Mouse (Mus musculus) kidney, postnatal 0 days (tissue): ENCODE measurements around the gene Synm. TPM values are rescaled to one million over a fixed set of nuclear protein-coding genes. Genes with fewer than 3 reads are reported as not detected.

ENCODE experiments used
- ATAC-seq: fragments of 200-750 bp; cut with Nextera tagmentation; replicated peaks from 2 replicates; pipeline ENCODE4 v1.8.0; 2017; ENCODE audit warnings: low read depth, moderate number of reproducible peaks, moderate TSS enrichment, moderate library complexity; ENCODE audit not compliant: low FRiP score
- DNase-seq: peaks from one replicate; pipeline ENCODE4 v3.0.0-alpha.2; 2016; ENCODE audit warnings: low spot score
- H3K27ac ChIP-seq: fragments of 300-500 bp; sonication (generic); 2 replicates; pipeline ENCODE4 v1.5.1; 2014; ENCODE audit warnings: mild to moderate bottlenecking
- H3K27me3 ChIP-seq: fragments of 300-500 bp; sonication (generic); 2 replicates; pipeline ENCODE4 v1.6.1; 2014; ENCODE audit warnings: low read length, mixed read lengths; ENCODE audit not compliant: insufficient read depth
- H3K36me3 ChIP-seq: fragments of 300-500 bp; sonication (generic); 2 replicates; pipeline ENCODE4 v1.6.1; 2014; ENCODE audit warnings: low read length, mixed read lengths; ENCODE audit not compliant: insufficient read depth
- H3K4me1 ChIP-seq: fragments of 300-500 bp; sonication (generic); replicated peaks from 2 replicates; pipeline ENCODE4 v1.6.1; 2014; ENCODE audit warnings: antibody characterized with exemption, low read length, mixed read lengths; ENCODE audit not compliant: insufficient read depth
- H3K4me2 ChIP-seq: fragments of 300-500 bp; sonication (generic); 2 replicates; pipeline ENCODE4 v1.6.1; 2014; ENCODE audit warnings: mild to moderate bottlenecking, low read length, moderate library complexity, mixed read lengths
- H3K4me3 ChIP-seq: fragments of 300-500 bp; sonication (generic); replicated peaks from 2 replicates; pipeline ENCODE4 v1.5.1; 2014; ENCODE audit warnings: low read depth, low read length
- H3K9ac ChIP-seq: fragments of 300-500 bp; sonication (generic); 2 replicates; pipeline ENCODE4 v1.6.1; 2014; ENCODE audit warnings: low read depth, low read length
- H3K9me3 ChIP-seq: fragments of 300-500 bp; sonication (generic); replicated peaks from 2 replicates; pipeline ENCODE4 v1.6.1; 2016; ENCODE audit warnings: low read length, inconsistent platforms, mixed read lengths
- CTCF ChIP-seq: IDR thresholded peaks from 2 replicates; pipeline ENCODE4 v1.5.1; 2016; ENCODE audit warnings: antibody characterized with exemption, low read depth, mild to moderate bottlenecking, moderate library complexity
- WGBS: fragments of 180-500 bp; shearing (Covaris S2); extraction: QIAGEN DNeasy Blood & Tissue Kit; methylation state at CpG from one replicate; pipeline ENCODE4 v1.1.7; 2014; 5-methylcytosine and 5-hydroxymethylcytosine counted together
- polyA plus RNA-seq: library from polyadenylated mRNA; unstranded; fragments of >200 nt; fragmentation: Nextera tagmentation; extraction: Ambion mirVana; gene quantifications from 2 replicates; pipeline ENCODE4 v1.2.1, GENCODE M21; 2015

The Synm gene
- polyA plus RNA-seq, 1 experiment from 2014 or later, result 1.2 TPM

GRCm38 (mm10) chr7:67725016-67725415 is 34.5 kb downstream of the Synm start:
- TF ChIP-seq CTCF, result no peak
- no peak overlapping the region for H3K4me2 ChIP-seq
- H3K4me3 ChIP-seq, result no peak overlapping the region
- H3K9me3 ChIP-seq, result no peaks in the 10 kb centered on the region
- H3K27me3 ChIP-seq, result no peaks in the 10 kb centered on the region
- 53% methylated on average over 9 of the region's 9 CpGs for WGBS
- peaks cover 24% of the 10 kb centered on the region; the same call in 1 of the 2 replicates for H3K36me3 ChIP-seq
- H3K9ac ChIP-seq, result no peak overlapping the region
- no peak for DNase-seq
- H3K4me1 ChIP-seq, result no peaks in the 10 kb centered on the region; the same call in 1 of the 2 replicates
- no peak overlapping the region for H3K27ac ChIP-seq
- ATAC-seq, result no peak

- DNase-seq, result no peak
These were observed 35.0 kb downstream of the Synm start for GRCm38 (mm10) chr7:67724536-67724935.

GRCm38 (mm10) chr7:67722163-67722562 is 37.4 kb downstream of the Synm start:
- Histone ChIP-seq H3K27me3 (no peaks in the 10 kb centered on the region), H3K9ac (no peak overlapping the region), H3K4me2 (no peak overlapping the region), H3K9me3 (no peaks in the 10 kb centered on the region), H3K36me3 (peaks cover 22% of the 10 kb centered on the region; the same call in 1 of the 2 replicates), H3K4me3 (no peak overlapping the region), H3K4me1 (no peaks in the 10 kb centered on the region), H3K27ac (no peak overlapping the region)
- no peak for TF ChIP-seq CTCF
- DNase-seq, result no peak
- ATAC-seq, result no peak
- WGBS, result 54% methylated on average over 2 of the region's 2 CpGs

More at GRCm38 (mm10) chr7:67724536-67724935, 35.0 kb downstream of the Synm start:
- H3K36me3 ChIP-seq, result peaks cover 26% of the 10 kb centered on the region; the same call in 1 of the 2 replicates
- H3K27ac ChIP-seq, result no peak overlapping the region
- WGBS, result 61% methylated on average over 4 of the region's 4 CpGs
- H3K27me3 ChIP-seq, result no peaks in the 10 kb centered on the region
- H3K9me3 ChIP-seq, result no peaks in the 10 kb centered on the region
- H3K4me1 ChIP-seq, result no peaks in the 10 kb centered on the region
- no peak overlapping the region for H3K4me3 ChIP-seq
- no peak for ATAC-seq
- no peak overlapping the region for H3K4me2 ChIP-seq
- no peak for TF ChIP-seq CTCF
- H3K9ac ChIP-seq, result no peak overlapping the region

GRCm38 (mm10) chr7:67718804-67719203 is 40.7 kb downstream of the Synm start:
- Histone ChIP-seq H3K4me3 (no peak overlapping the region), H3K9ac (no peak overlapping the region), H3K4me1 (no peaks in the 10 kb centered on the region), H3K36me3 (peaks cover 14% of the 10 kb centered on the region; the same call in 1 of the 2 replicates), H3K27ac (no peak overlapping the region), H3K4me2 (no peak overlapping the region), H3K27me3 (no peaks in the 10 kb centered on the region), H3K9me3 (no peaks in the 10 kb centered on the region)
- DNase-seq (no peak), ATAC-seq (no peak)
- WGBS, result 66% methylated on average over 8 of the region's 8 CpGs
- no peak for TF ChIP-seq CTCF

- no peaks in the 10 kb centered on the region for H3K27me3 ChIP-seq
- no peak overlapping the region for H3K4me3 ChIP-seq
- H3K9ac ChIP-seq, result no peak overlapping the region
- no peak overlapping the region for H3K4me2 ChIP-seq
- H3K9me3 ChIP-seq, result peaks cover 4% of the 10 kb centered on the region; the same call in 1 of the 2 replicates
- no peaks in the 10 kb centered on the region for H3K4me1 ChIP-seq
- WGBS, result 94% methylated on average over 3 of the region's 3 CpGs
- DNase-seq (no peak), ATAC-seq (no peak)
- no peak overlapping the region for H3K27ac ChIP-seq
- H3K36me3 ChIP-seq, result peaks cover 22% of the 10 kb centered on the region
- TF ChIP-seq CTCF, result no peak
These were observed 42.0 kb downstream of the Synm start for GRCm38 (mm10) chr7:67717520-67717919.

- ATAC-seq (no peak), DNase-seq (no peak)
- no peak overlapping the region for H3K27ac ChIP-seq
- no peak overlapping the region for H3K4me3 ChIP-seq
- peaks cover 26% of the 10 kb centered on the region for H3K36me3 ChIP-seq
- H3K4me1 ChIP-seq, result no peaks in the 10 kb centered on the region
- no peak overlapping the region for H3K4me2 ChIP-seq
- H3K9me3 ChIP-seq, result peaks cover 5% of the 10 kb centered on the region; the same call in 1 of the 2 replicates
- no peak overlapping the region for H3K9ac ChIP-seq
- no peaks in the 10 kb centered on the region for H3K27me3 ChIP-seq
- 81% methylated on average over 10 of the region's 10 CpGs for WGBS
- TF ChIP-seq CTCF, result no peak
These were observed 42.6 kb downstream of the Synm start for GRCm38 (mm10) chr7:67716925-67717324.
